Mouse (Mus musculus) brain, embryonic 14.5 days (tissue): ENCODE results near the gene Slc2a6.

Source experiments
- CTCF ChIP-seq: fragments of 200-500 bp; IDR thresholded peaks from 2 replicates; pipeline ENCODE4 v1.5.1; 2012; ENCODE audit warnings: inconsistent platforms, mild to moderate bottlenecking, moderate library complexity, borderline replicate concordance; ENCODE audit not compliant: insufficient read depth, insufficient read length; ENCODE audit errors: extremely low read depth
- POLR2A ChIP-seq: fragments of 200-500 bp; IDR thresholded peaks from 2 replicates; pipeline ENCODE4 v1.6.1; 2012; ENCODE audit warnings: mild to moderate bottlenecking, inconsistent platforms, borderline replicate concordance; ENCODE audit not compliant: poor library complexity, insufficient read depth, insufficient read length, severe bottlenecking; ENCODE audit errors: extremely low read depth

GRCm38 (mm10) chr2:27045979-27046770, 18.4 kb upstream of the Slc2a6 start:
- TF ChIP-seq POLR2A (no peak), CTCF (no peak)
